Mouse (Mus musculus) intestine, embryonic 16.5 days (tissue): ENCODE results near the gene Foxp1. TPM values are rescaled to one million over a fixed set of nuclear protein-coding genes. Genes with fewer than 3 reads are reported as not detected.

ENCODE experiments used
- ATAC-seq: fragments of 200-750 bp; cut with Nextera tagmentation; 2 replicates; pipeline ENCODE4 v1.8.0; 2017; ENCODE audit warnings: moderate TSS enrichment, moderate library complexity
- H3K27ac ChIP-seq: fragments of 300-500 bp; sonication (generic); 2 replicates; pipeline ENCODE4 v1.5.1; 2014; ENCODE audit warnings: mild to moderate bottlenecking, low read length
- H3K27me3 ChIP-seq: fragments of 300-500 bp; sonication (generic); replicated peaks from 2 replicates; pipeline ENCODE4 v1.6.1; 2014; ENCODE audit warnings: low read length, control low read depth, mixed read lengths; ENCODE audit not compliant: control insufficient read depth, insufficient read depth
- H3K36me3 ChIP-seq: fragments of 300-500 bp; sonication (generic); 2 replicates; pipeline ENCODE4 v1.6.1; 2014; ENCODE audit warnings: low read length, control low read depth; ENCODE audit not compliant: control insufficient read depth, insufficient read depth
- H3K4me1 ChIP-seq: fragments of 300-500 bp; sonication (generic); 2 replicates; pipeline ENCODE4 v1.6.1; 2014; ENCODE audit warnings: low read length, control low read depth, mixed read lengths; ENCODE audit not compliant: control insufficient read depth, insufficient read depth
- H3K4me2 ChIP-seq: fragments of 300-500 bp; sonication (generic); 2 replicates; pipeline ENCODE4 v1.6.1; 2014; ENCODE audit warnings: low read depth, low read length, control low read depth
- H3K4me3 ChIP-seq: fragments of 300-500 bp; sonication (generic); 2 replicates; pipeline ENCODE4 v1.5.1; 2014; ENCODE audit warnings: mild to moderate bottlenecking, low read length
- H3K9ac ChIP-seq: fragments of 300-500 bp; sonication (generic); 2 replicates; pipeline ENCODE4 v1.6.1; 2014; ENCODE audit warnings: low read depth, low read length
- H3K9me3 ChIP-seq: fragments of 300-500 bp; sonication (generic); 2 replicates; pipeline ENCODE4 v1.6.1; 2016; ENCODE audit warnings: low read length, control low read depth; ENCODE audit not compliant: control insufficient read depth
- WGBS: fragments of 180-500 bp; shearing (Covaris S2); extraction: QIAGEN DNeasy Blood & Tissue Kit; methylation state at CpG from one replicate; pipeline ENCODE4 v1.1.7; 2014; 5-methylcytosine and 5-hydroxymethylcytosine counted together
- polyA plus RNA-seq: library from polyadenylated mRNA; unstranded; fragments of >200 nt; fragmentation: Nextera tagmentation; extraction: Ambion mirVana; gene quantifications from 2 replicates; pipeline ENCODE4 v1.2.1, GENCODE M21; 2015

Foxp1 gene
- polyA plus RNA-seq, 1 experiment from 2014 or later = 74.8 TPM

DNA sequence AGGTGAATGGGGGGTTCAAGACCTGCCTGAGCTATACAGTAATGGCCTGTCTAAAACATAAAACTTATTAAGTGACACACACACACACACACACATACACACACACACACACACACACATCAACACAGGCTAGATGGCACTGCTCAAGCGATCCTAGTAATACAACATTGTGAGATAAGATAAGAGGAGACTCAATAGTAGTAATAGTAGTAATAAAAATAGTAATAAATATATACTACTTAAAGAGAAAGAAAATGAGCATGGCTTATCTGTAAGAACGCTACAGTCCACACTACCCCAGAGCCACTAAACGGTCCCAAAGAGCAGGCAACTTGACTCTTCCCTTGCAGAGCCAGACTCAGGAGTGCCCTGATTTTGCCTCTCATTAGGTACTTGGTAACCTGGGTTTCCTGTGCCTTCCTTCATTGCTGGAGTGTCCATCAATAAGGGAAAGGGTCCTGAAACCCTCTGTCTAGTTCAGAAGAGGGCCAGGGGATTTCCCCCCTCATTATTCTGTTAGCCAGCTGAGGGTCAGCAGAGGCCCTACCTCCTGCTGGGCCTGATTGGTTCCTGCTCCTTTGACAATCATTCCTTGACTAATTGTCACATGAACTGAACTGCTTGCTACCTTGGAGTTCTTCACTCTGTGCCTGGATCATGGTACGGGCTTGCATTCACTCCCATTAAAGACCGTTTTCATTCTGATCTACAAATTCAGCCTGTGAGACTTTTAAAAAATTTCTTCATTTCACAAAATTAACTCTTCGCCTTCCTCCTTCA lies 480.2 kb downstream of the Foxp1 start:
- no peak overlapping the region for H3K4me3 ChIP-seq
- peaks cover 19% of the 10 kb centered on the region for H3K4me1 ChIP-seq
- 75% methylated on average over 6 of the region's 6 CpGs for WGBS
- H3K4me2 ChIP-seq = no peak overlapping the region
- H3K9ac ChIP-seq = no peak overlapping the region
- peak; percentile 85 for ATAC-seq
- H3K27me3 ChIP-seq = no peaks in the 10 kb centered on the region
- no peaks in the 10 kb centered on the region for H3K9me3 ChIP-seq
- H3K27ac ChIP-seq = peak overlapping the region; percentile 10; the same call in 1 of the 2 replicates
- no peaks in the 10 kb centered on the region for H3K36me3 ChIP-seq

- no peaks in the 10 kb centered on the region for H3K9me3 ChIP-seq
- WGBS = 79% methylated on average over 2 of the region's 2 CpGs
- H3K4me1 ChIP-seq = peaks cover 17% of the 10 kb centered on the region
- no peak overlapping the region for H3K9ac ChIP-seq
- ATAC-seq = no peak
- no peak overlapping the region for H3K27ac ChIP-seq
- no peak overlapping the region for H3K4me3 ChIP-seq
- H3K36me3 ChIP-seq = no peaks in the 10 kb centered on the region
- no peaks in the 10 kb centered on the region for H3K27me3 ChIP-seq
- no peak overlapping the region for H3K4me2 ChIP-seq
Measured at GRCm38 (mm10) chr6:99038977-99039376, 483.5 kb downstream of the Foxp1 start.

DNA sequence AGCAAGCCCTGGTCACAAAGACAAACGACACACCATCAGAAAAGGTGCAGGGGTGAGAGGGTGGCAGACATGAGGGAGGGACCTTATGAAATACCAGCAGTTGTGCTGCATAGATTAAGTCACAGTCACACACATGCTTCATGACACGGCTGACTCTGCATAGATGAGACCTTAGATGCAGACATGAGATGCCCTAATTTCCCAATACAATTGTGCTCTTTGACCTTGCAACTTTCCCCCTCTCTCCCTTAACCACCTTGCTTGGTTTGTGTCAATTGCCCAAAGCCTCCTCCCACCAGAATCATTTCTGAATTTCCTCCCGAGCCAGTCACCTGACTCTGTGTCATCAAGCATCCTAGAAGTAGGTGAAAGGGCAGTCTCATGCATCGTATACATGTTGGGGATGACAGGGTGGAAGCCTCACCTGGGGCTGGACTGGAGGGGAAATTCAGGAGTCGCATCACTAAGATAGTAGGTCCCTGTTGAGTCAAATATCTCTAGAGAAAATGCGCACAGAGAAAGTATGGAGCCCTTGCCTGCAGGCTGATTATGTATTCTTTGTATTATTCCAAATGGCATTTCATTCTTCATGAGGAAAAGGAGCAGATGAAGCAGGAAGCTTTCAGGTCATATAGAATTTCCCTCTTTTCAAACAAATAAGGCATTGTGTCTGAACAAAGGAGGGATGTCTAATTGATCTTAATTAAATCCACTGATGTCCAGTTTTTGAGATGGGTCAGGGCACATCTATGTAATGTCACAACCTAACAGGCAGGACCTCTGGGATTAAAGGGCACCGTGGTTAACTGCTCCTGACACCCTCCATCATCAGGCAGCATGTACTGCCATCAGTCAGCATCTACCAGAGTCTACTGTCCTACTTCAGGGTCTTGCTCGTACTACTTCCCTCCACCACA lies 486.8 kb downstream of the Foxp1 start:
- Histone ChIP-seq H3K36me3 (no peaks in the 10 kb centered on the region), H3K9ac (no peak overlapping the region), H3K4me3 (no peak overlapping the region), H3K27ac (no peak overlapping the region), H3K9me3 (no peaks in the 10 kb centered on the region), H3K4me1 (peaks cover 20% of the 10 kb centered on the region), H3K27me3 (no peaks in the 10 kb centered on the region), H3K4me2 (no peak overlapping the region)
- peak; percentile 45 for ATAC-seq
- 79% methylated on average over 8 of the region's 8 CpGs for WGBS

- no peaks in the 10 kb centered on the region for H3K36me3 ChIP-seq
- H3K4me3 ChIP-seq = no peak overlapping the region
- H3K9me3 ChIP-seq = no peaks in the 10 kb centered on the region
- no peak overlapping the region for H3K27ac ChIP-seq
- peaks cover 21% of the 10 kb centered on the region for H3K4me1 ChIP-seq
- no peaks in the 10 kb centered on the region for H3K27me3 ChIP-seq
- 40% methylated on average over 6 of the region's 6 CpGs for WGBS
- no peak overlapping the region for H3K9ac ChIP-seq
- no peak overlapping the region for H3K4me2 ChIP-seq
- no peak for ATAC-seq
Measured at GRCm38 (mm10) chr6:99033062-99033461, 489.5 kb downstream of the Foxp1 start.

- Histone ChIP-seq H3K9ac (no peak overlapping the region), H3K4me1 (peaks cover 21% of the 10 kb centered on the region), H3K36me3 (no peaks in the 10 kb centered on the region), H3K9me3 (no peaks in the 10 kb centered on the region), H3K27ac (no peak overlapping the region), H3K4me2 (no peak overlapping the region), H3K4me3 (no peak overlapping the region), H3K27me3 (no peaks in the 10 kb centered on the region)
- 52% methylated on average over 9 of the region's 9 CpGs for WGBS
- no peak for ATAC-seq
Measured at GRCm38 (mm10) chr6:99031321-99031903, 491.1 kb downstream of the Foxp1 start.

DNA sequence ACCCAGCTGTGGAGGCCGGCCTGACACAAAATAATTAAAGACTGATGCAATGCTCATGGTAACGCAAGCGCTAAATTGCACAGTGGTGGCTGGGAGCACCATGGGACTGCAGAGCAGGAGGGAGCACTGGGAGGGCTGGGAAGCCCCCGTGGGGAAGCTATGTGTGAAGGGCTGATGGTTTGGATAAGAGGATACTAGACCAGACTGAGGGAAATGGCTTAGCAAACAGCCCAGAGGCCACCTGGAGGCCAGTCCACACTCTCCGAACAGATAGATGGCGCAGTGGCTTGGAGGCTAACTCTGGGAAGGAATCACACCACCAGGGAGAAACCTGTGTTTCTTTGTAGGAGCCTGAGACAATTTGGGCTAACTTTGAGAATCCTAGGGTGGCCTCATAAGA lies 492.3 kb downstream of the Foxp1 start:
- peaks cover 26% of the 10 kb centered on the region for H3K4me1 ChIP-seq
- H3K9me3 ChIP-seq = no peaks in the 10 kb centered on the region
- no peaks in the 10 kb centered on the region for H3K27me3 ChIP-seq
- no peak overlapping the region for H3K4me2 ChIP-seq
- H3K36me3 ChIP-seq = no peaks in the 10 kb centered on the region
- 49% methylated on average over 6 of the region's 6 CpGs for WGBS
- ATAC-seq = no peak
- H3K9ac ChIP-seq = no peak overlapping the region
- H3K4me3 ChIP-seq = no peak overlapping the region
- H3K27ac ChIP-seq = peak overlapping the region; percentile 16; the same call in 1 of the 2 replicates

DNA sequence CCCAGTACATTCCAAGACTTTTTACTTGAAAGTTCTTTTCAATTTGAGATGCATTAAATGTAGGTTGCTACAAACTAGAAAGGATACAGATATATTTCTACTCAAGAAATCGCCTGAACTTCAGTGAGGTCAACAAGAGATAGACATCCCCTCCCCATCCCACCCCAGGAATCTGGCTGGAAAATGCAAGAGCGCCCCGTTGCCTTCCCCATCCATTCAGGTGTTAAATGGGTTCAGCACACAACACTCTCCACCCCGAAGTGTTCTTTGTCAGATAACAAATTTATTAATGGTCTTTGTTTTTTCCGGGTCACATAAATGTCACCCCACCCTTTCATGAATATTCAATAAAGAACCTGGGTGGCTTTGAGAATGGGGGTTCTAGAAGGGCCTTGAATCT lies 493.1 kb downstream of the Foxp1 start:
- H3K4me2 ChIP-seq = no peak overlapping the region
- peaks cover 33% of the 10 kb centered on the region for H3K4me1 ChIP-seq
- WGBS = 47% methylated on average over 5 of the region's 5 CpGs
- no peaks in the 10 kb centered on the region for H3K36me3 ChIP-seq
- no peak overlapping the region for H3K27ac ChIP-seq
- H3K4me3 ChIP-seq = no peak overlapping the region
- no peaks in the 10 kb centered on the region for H3K9me3 ChIP-seq
- no peak overlapping the region for H3K9ac ChIP-seq
- no peaks in the 10 kb centered on the region for H3K27me3 ChIP-seq
- no peak for ATAC-seq

DNA sequence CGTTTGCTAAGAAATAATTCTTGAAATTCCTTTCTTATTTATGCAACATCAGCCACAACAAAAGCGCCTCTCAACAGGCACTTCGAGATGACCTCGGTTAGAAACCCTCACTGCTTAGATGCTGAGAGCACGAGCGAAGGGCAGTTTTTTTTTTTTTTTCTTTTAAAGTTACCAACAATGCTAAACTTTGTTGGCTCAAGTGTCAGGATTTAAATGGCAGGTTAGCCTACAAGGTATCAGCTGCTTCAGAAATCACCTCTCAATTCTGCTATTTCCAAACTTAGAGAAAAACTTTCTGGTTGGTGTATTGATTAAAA lies 493.6 kb downstream of the Foxp1 start:
- H3K36me3 ChIP-seq = no peaks in the 10 kb centered on the region
- ATAC-seq = no peak
- peaks cover 38% of the 10 kb centered on the region for H3K4me1 ChIP-seq
- peak overlapping the region; percentile 70 for H3K4me2 ChIP-seq
- WGBS = 5% methylated on average over 6 of the region's 6 CpGs
- H3K27ac ChIP-seq = peak overlapping the region; percentile 95
- no peaks in the 10 kb centered on the region for H3K27me3 ChIP-seq
- H3K4me3 ChIP-seq = peak overlapping the region; percentile 79
- H3K9me3 ChIP-seq = no peaks in the 10 kb centered on the region
- H3K9ac ChIP-seq = peak overlapping the region; percentile 93
